In genomic region chr12:84756016-84756415, GRCm38 (mm10) we compare ENCODE assay signal across 18 mouse cellular contexts. TPM values are rescaled to one million over a fixed set of nuclear protein-coding genes. Genes with fewer than 3 reads are reported as not detected.
DNase-seq lines count a peak whose midpoint lies in the region; ATAC-seq and TF ChIP-seq lines count a peak whose summit lies in the region.
"Had no signal": no experiment of that assay in that cellular context is flagged by ENCODE, and none has a peak within 500 bp of the region (broad histone marks: within the 10 kb centered on the region; RNA-seq: fewer than 3 reads in every experiment).

No protein-coding gene starts in this region.

- H3K4me3 ChIP-seq in heart, embryonic 10.5 days: no peak overlapping the region
- no peak overlapping the region for H3K4me3 ChIP-seq in lung, postnatal 0 days (ENCODE audit: low read depth, low read length)
- H3K4me3 ChIP-seq in lung, adult 2 months (replicated peaks; ENCODE audit: extremely low read depth, low read depth, low read length): no peak overlapping the region
- H3K4me3 ChIP-seq: embryonic facial prominence, embryonic 12.5 days; heart, embryonic 15.5 days; liver, embryonic 12.5 days; midbrain, embryonic 13.5 days; neural tube, embryonic 13.5 days had no signal

- WGBS in heart, embryonic 10.5 days: 89% methylated on average over 10 of the region's 10 CpGs
- 83% methylated on average over 10 of the region's 10 CpGs for WGBS in lung, postnatal 0 days
- 90% methylated on average over 10 of the region's 10 CpGs for WGBS in lung, adult 2 months

- H3K4me2 ChIP-seq in lung, postnatal 0 days (replicated peaks; ENCODE audit: low read depth, low read length): no peak overlapping the region
- H3K4me2 ChIP-seq: embryonic facial prominence, embryonic 12.5 days; heart, embryonic 15.5 days; liver, embryonic 12.5 days; midbrain, embryonic 13.5 days; neural tube, embryonic 13.5 days had no signal

- DNase-seq in heart, adult 11 months: peak; percentile 82
- no peak for DNase-seq in heart, embryonic 10.5 days (ENCODE audit: low spot score)
- peak; percentile 5 for DNase-seq in lung, postnatal 0 days (ENCODE audit: low spot score)
- no peak for DNase-seq in lung, adult 2 months
- peak; percentile 72 to 79 for DNase-seq in right cerebral cortex, adult 2 months (ENCODE audit: low spot score in 2 of 2)
- no peak for DNase-seq in spleen, postnatal 36 days (ENCODE audit: low spot score in 2 of 2)
- no peak for DNase-seq in kidney, adult 9 months
- DNase-seq: adrenal gland, adult 8-10 months had no signal

- H3K9ac ChIP-seq in lung, postnatal 0 days (replicated peaks; ENCODE audit: low read depth): no peak overlapping the region
- H3K9ac ChIP-seq: embryonic facial prominence, embryonic 12.5 days; heart, embryonic 15.5 days; liver, embryonic 12.5 days; liver, postnatal 0 days; midbrain, embryonic 13.5 days; neural tube, embryonic 13.5 days had no signal

- no peak for TF ChIP-seq POLR2A in lung, adult 2 months (IDR thresholded peaks at IDR 0.05; ENCODE audit: borderline replicate concordance, extremely low read depth, low read depth, low read length)

- H3K36me3 ChIP-seq in heart, embryonic 10.5 days: peaks cover 36% of the 10 kb centered on the region
- H3K36me3 ChIP-seq in lung, postnatal 0 days (ENCODE audit: insufficient read depth, low read length): peaks cover 29% of the 10 kb centered on the region; the same call in 1 of the 2 replicates

- no peak for TF ChIP-seq CTCF in lung, postnatal 0 days (IDR thresholded peaks at IDR 0.05)
- TF ChIP-seq CTCF in lung, adult 2 months (IDR thresholded peaks at IDR 0.05; ENCODE audit: insufficient read depth, low read length): no peak

- ATAC-seq in lung, postnatal 0 days: no peak
- ATAC-seq in cerebellum, adult (ENCODE audit: insufficient number of reproducible peaks, low FRiP score, low TSS enrichment): no peak
- ATAC-seq: liver, embryonic 12.5 days; liver, postnatal 0 days; midbrain, embryonic 13.5 days had no signal

- no peaks in the 10 kb centered on the region for H3K9me3 ChIP-seq in heart, embryonic 10.5 days
- no peaks in the 10 kb centered on the region for H3K9me3 ChIP-seq in lung, postnatal 0 days (ENCODE audit: low read length)
- H3K9me3 ChIP-seq: embryonic facial prominence, embryonic 12.5 days; G1E; heart, embryonic 15.5 days; liver, embryonic 12.5 days; midbrain, embryonic 13.5 days; neural tube, embryonic 13.5 days had no signal

- no peaks in the 10 kb centered on the region for H3K27me3 ChIP-seq in heart, embryonic 10.5 days (ENCODE audit: insufficient read depth, poor library complexity, severe bottlenecking)
- no peaks in the 10 kb centered on the region for H3K27me3 ChIP-seq in lung, postnatal 0 days (replicated peaks; ENCODE audit: insufficient read depth, low read length)
- H3K27me3 ChIP-seq: embryonic facial prominence, embryonic 12.5 days; heart, embryonic 15.5 days; liver, embryonic 12.5 days; midbrain, embryonic 13.5 days; neural tube, embryonic 13.5 days had no signal

- no peak for TF ChIP-seq EP300 in lung, postnatal 0 days (IDR thresholded peaks at IDR 0.05)

- no peak overlapping the region for H3K27ac ChIP-seq in heart, embryonic 10.5 days
- H3K27ac ChIP-seq in lung, postnatal 0 days (ENCODE audit: low read length): no peak overlapping the region
- H3K27ac ChIP-seq: embryonic facial prominence, embryonic 12.5 days; heart, embryonic 15.5 days; liver, embryonic 12.5 days; macrophage; midbrain, embryonic 13.5 days; neural tube, embryonic 13.5 days had no signal

- H3K4me1 ChIP-seq in heart, embryonic 10.5 days: peaks cover 6% of the 10 kb centered on the region; the same call in 1 of the 2 replicates
- no peaks in the 10 kb centered on the region for H3K4me1 ChIP-seq in lung, postnatal 0 days (ENCODE audit: insufficient read depth, low read depth, low read length)
- H3K4me1 ChIP-seq in lung, adult 2 months (ENCODE audit: control insufficient read depth, insufficient read depth, low read length): 0 out of 2 replicates have a peak, but pooled peaks cover 2% of the 10 kb centered on the region

RNA-seq across cellular contexts. Expression of gene Npc2, which starts 16.9 kb away (rescaled TPM):
- polyA plus RNA-seq in heart, embryonic 10.5 days (2016; fragmentation: Nextera tagmentation; extraction: Ambion mirVana): 55.5 and 58.4 TPM in 2 replicates
- polyA plus RNA-seq in lung, postnatal 0 days (2015; fragmentation: Nextera tagmentation; extraction: Ambion mirVana): 523 and 558 TPM in 2 replicates
- polyA plus RNA-seq in lung, adult 2 months (2012; rRNA removed): 572 and 1,005 TPM in 2 replicates

RNA-seq across cellular contexts. Expression of gene Isca2, which starts 17.0 kb away (rescaled TPM):
- polyA plus RNA-seq in heart, embryonic 10.5 days (2016; fragmentation: Nextera tagmentation; extraction: Ambion mirVana): 142 and 145 TPM in 2 replicates
- polyA plus RNA-seq in lung, postnatal 0 days (2015; fragmentation: Nextera tagmentation; extraction: Ambion mirVana): 103 and 105 TPM in 2 replicates
- 28.0 and 34.2 TPM in 2 replicates for polyA plus RNA-seq in lung, adult 2 months (2012; rRNA removed)

RNA-seq across cellular contexts. Expression of gene Syndig1l, which starts 57.4 kb away (rescaled TPM):
- polyA plus RNA-seq in heart, embryonic 10.5 days (2016; fragmentation: Nextera tagmentation; extraction: Ambion mirVana): 0.05 and 0.15 TPM in 2 replicates
- not detected in 2 replicates for polyA plus RNA-seq in lung, postnatal 0 days (2015; fragmentation: Nextera tagmentation; extraction: Ambion mirVana)
- 0.07 TPM in 1 of 2 replicates, not detected in the other for polyA plus RNA-seq in lung, adult 2 months (2012; rRNA removed)
- polyA plus RNA-seq: C2C12; G1E; heart, embryonic 15.5 days; liver, embryonic 12.5 days; liver, postnatal 0 days had no signal

Comparison
In these comparisons a context has a peak if more than half of its experiments do, and no peak if none do; other contexts are left out.
1. DNase-seq: peak in heart, adult 11 months (single experiment), lung, postnatal 0 days (single experiment) and right cerebral cortex, adult 2 months (2 of 2); none in heart, embryonic 10.5 days (single experiment), lung, adult 2 months (single experiment), spleen, postnatal 36 days (0 of 2) and kidney, adult 9 months (single experiment).